Mouse (Mus musculus) ZHBTc4 (cell line): ENCODE measurements at regions not wholly inside any gene's neighbourhood (a gene's known extent, or its start where the extent isn't known, plus 50 kb on each side); places are given as distances from the start of the nearest gene placed in this dataset.
A peak's percentile ranks its signal among the peaks of the same experiment; 100 is the strongest.

Source experiments
- DNase-seq: peaks from one replicate; pipeline ENCODE4 v3.0.0-alpha.2; 2011; ENCODE audit warnings: low read depth, low spot score

GRCm38 (mm10) chr8:126683555-126683947 is 89.8 kb upstream of the Irf2bp2 start:
- DNase-seq: no peak

GRCm38 (mm10) chr8:126682817-126683554 is 89.2 kb upstream of the Irf2bp2 start:
- DNase-seq: no peak

- DNase-seq: no peak
Observed at GRCm38 (mm10) chr8:126681948-126682651, 88.3 kb upstream of the Irf2bp2 start.

GRCm38 (mm10) chr8:126678004-126678751 is 84.4 kb upstream of the Irf2bp2 start:
- DNase-seq: no peak

GRCm38 (mm10) chr8:126675153-126675552 is 81.4 kb upstream of the Irf2bp2 start:
- DNase-seq: no peak

GRCm38 (mm10) chr8:126673038-126673740 is 79.4 kb upstream of the Irf2bp2 start:
- DNase-seq: no peak

GRCm38 (mm10) chr8:126671594-126671993 is 77.8 kb upstream of the Irf2bp2 start:
- no peak for DNase-seq

GRCm38 (mm10) chr8:126669919-126670318 is 76.1 kb upstream of the Irf2bp2 start:
- no peak for DNase-seq

GRCm38 (mm10) chr8:126669154-126669553 is 75.4 kb upstream of the Irf2bp2 start:
- no peak for DNase-seq

GRCm38 (mm10) chr8:126668657-126669025 is 74.9 kb upstream of the Irf2bp2 start:
- DNase-seq: no peak

GRCm38 (mm10) chr8:126667721-126668656 is 74.2 kb upstream of the Irf2bp2 start:
- DNase-seq: no peak

GRCm38 (mm10) chr8:126667086-126667720 is 73.4 kb upstream of the Irf2bp2 start:
- no peak for DNase-seq

- DNase-seq: peak; percentile 70
Observed at GRCm38 (mm10) chr8:126666327-126667085, 72.7 kb upstream of the Irf2bp2 start.

GRCm38 (mm10) chr8:126665581-126666241 is 71.9 kb upstream of the Irf2bp2 start:
- peak; percentile 20 for DNase-seq

- DNase-seq: no peak
Observed at GRCm38 (mm10) chr8:126664891-126665290, 71.1 kb upstream of the Irf2bp2 start.

GRCm38 (mm10) chr8:126662797-126663784 is 69.3 kb upstream of the Irf2bp2 start:
- no peak for DNase-seq

- no peak for DNase-seq
Observed at GRCm38 (mm10) chr8:126662151-126662550, 68.4 kb upstream of the Irf2bp2 start.
